Mouse (Mus musculus) kidney, postnatal 0 days (tissue): ENCODE measurements around the gene Bpgm. TPM values are rescaled to one million over a fixed set of nuclear protein-coding genes. Genes with fewer than 3 reads are reported as not detected.

Experiments
- ATAC-seq: fragments of 200-750 bp; cut with Nextera tagmentation; replicated peaks from 2 replicates; pipeline ENCODE4 v1.8.0; 2017; ENCODE audit warnings: low read depth, moderate number of reproducible peaks, moderate TSS enrichment, moderate library complexity; ENCODE audit not compliant: low FRiP score
- DNase-seq: peaks from one replicate; pipeline ENCODE4 v3.0.0-alpha.2; 2016; ENCODE audit warnings: low spot score
- H3K27ac ChIP-seq: fragments of 300-500 bp; sonication (generic); 2 replicates; pipeline ENCODE4 v1.5.1; 2014; ENCODE audit warnings: mild to moderate bottlenecking
- H3K27me3 ChIP-seq: fragments of 300-500 bp; sonication (generic); 2 replicates; pipeline ENCODE4 v1.6.1; 2014; ENCODE audit warnings: low read length, mixed read lengths; ENCODE audit not compliant: insufficient read depth
- H3K36me3 ChIP-seq: fragments of 300-500 bp; sonication (generic); 2 replicates; pipeline ENCODE4 v1.6.1; 2014; ENCODE audit warnings: low read length, mixed read lengths; ENCODE audit not compliant: insufficient read depth
- H3K4me1 ChIP-seq: fragments of 300-500 bp; sonication (generic); replicated peaks from 2 replicates; pipeline ENCODE4 v1.6.1; 2014; ENCODE audit warnings: antibody characterized with exemption, low read length, mixed read lengths; ENCODE audit not compliant: insufficient read depth
- H3K4me2 ChIP-seq: fragments of 300-500 bp; sonication (generic); 2 replicates; pipeline ENCODE4 v1.6.1; 2014; ENCODE audit warnings: mild to moderate bottlenecking, low read length, moderate library complexity, mixed read lengths
- H3K4me3 ChIP-seq: fragments of 300-500 bp; sonication (generic); replicated peaks from 2 replicates; pipeline ENCODE4 v1.5.1; 2014; ENCODE audit warnings: low read depth, low read length
- H3K9ac ChIP-seq: fragments of 300-500 bp; sonication (generic); 2 replicates; pipeline ENCODE4 v1.6.1; 2014; ENCODE audit warnings: low read depth, low read length
- H3K9me3 ChIP-seq: fragments of 300-500 bp; sonication (generic); replicated peaks from 2 replicates; pipeline ENCODE4 v1.6.1; 2016; ENCODE audit warnings: low read length, inconsistent platforms, mixed read lengths
- CTCF ChIP-seq: IDR thresholded peaks from 2 replicates; pipeline ENCODE4 v1.5.1; 2016; ENCODE audit warnings: antibody characterized with exemption, low read depth, mild to moderate bottlenecking, moderate library complexity
- WGBS: fragments of 180-500 bp; shearing (Covaris S2); extraction: QIAGEN DNeasy Blood & Tissue Kit; methylation state at CpG from one replicate; pipeline ENCODE4 v1.1.7; 2014; 5-methylcytosine and 5-hydroxymethylcytosine counted together
- polyA plus RNA-seq: library from polyadenylated mRNA; unstranded; fragments of >200 nt; fragmentation: Nextera tagmentation; extraction: Ambion mirVana; gene quantifications from 2 replicates; pipeline ENCODE4 v1.2.1, GENCODE M21; 2015

The Bpgm gene
- polyA plus RNA-seq, 1 experiment from 2014 or later = 38.7 TPM

- Histone ChIP-seq H3K9me3 (no peaks in the 10 kb centered on the region), H3K27ac (no peak overlapping the region), H3K4me2 (no peak overlapping the region), H3K27me3 (no peaks in the 10 kb centered on the region), H3K4me3 (no peak overlapping the region), H3K9ac (no peak overlapping the region), H3K4me1 (no peaks in the 10 kb centered on the region), H3K36me3 (no peaks in the 10 kb centered on the region)
- peak; percentile 58 for DNase-seq
- no peak for TF ChIP-seq CTCF
- WGBS = 77% methylated on average over 2 of the region's 2 CpGs
- ATAC-seq = no peak
Observed at GRCm38 (mm10) chr6:34520491-34520890, 44.5 kb downstream of the Bpgm start.

DNA sequence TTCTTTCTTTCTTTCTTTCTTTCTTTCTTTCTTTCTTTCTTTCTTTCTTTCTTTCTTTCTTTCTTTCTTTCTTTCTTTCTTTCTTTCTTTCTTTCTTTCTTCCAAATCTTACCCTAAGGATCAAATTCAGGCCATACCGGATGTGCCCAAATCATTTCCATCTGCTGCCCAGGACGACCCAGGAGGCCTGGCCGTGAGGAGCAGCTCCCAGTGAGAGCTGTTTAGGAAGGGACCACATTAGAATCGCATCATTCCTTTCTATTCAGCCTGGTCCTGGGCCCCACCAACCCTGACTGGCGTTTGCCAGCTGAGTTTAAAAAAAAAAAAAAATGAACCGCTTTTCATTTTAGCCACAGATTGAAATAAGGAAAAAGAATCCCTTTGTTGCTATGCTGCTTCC lies 44.9 kb downstream of the Bpgm start:
- no peaks in the 10 kb centered on the region for H3K36me3 ChIP-seq
- no peaks in the 10 kb centered on the region for H3K9me3 ChIP-seq
- no peak overlapping the region for H3K27ac ChIP-seq
- ATAC-seq (no peak), DNase-seq (no peak)
- H3K27me3 ChIP-seq = no peaks in the 10 kb centered on the region
- TF ChIP-seq CTCF = no peak
- H3K9ac ChIP-seq = no peak overlapping the region
- no peaks in the 10 kb centered on the region for H3K4me1 ChIP-seq
- no peak overlapping the region for H3K4me3 ChIP-seq
- no peak overlapping the region for H3K4me2 ChIP-seq
- 56% methylated on average over 6 of the region's 6 CpGs for WGBS

DNA sequence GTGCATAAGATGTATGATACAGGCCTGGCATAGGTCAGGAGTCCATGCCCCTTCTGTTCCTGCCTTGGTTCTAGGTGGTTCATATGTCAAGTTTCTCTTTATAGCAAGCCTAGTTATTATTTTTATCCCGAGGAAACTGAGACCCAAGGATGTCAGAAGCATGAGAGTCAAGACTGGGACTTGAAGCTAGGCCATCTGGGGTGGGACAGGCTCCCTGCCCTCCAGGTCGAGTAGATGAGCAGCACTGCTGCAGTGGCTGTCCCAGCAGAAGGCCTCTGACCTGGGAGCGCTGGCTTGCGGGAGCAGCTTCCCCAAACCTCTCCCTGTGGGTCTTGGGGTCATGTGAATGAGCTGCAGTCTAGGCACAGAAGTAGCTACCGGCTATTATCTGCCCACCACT lies 47.5 kb downstream of the Bpgm start:
- Histone ChIP-seq H3K4me2 (no peak overlapping the region), H3K9me3 (no peaks in the 10 kb centered on the region), H3K9ac (no peak overlapping the region), H3K4me3 (no peak overlapping the region), H3K4me1 (no peaks in the 10 kb centered on the region), H3K36me3 (no peaks in the 10 kb centered on the region), H3K27ac (no peak overlapping the region), H3K27me3 (no peaks in the 10 kb centered on the region)
- DNase-seq = no peak
- ATAC-seq = no peak
- 76% methylated on average over 5 of the region's 5 CpGs for WGBS
- TF ChIP-seq CTCF = no peak

DNA sequence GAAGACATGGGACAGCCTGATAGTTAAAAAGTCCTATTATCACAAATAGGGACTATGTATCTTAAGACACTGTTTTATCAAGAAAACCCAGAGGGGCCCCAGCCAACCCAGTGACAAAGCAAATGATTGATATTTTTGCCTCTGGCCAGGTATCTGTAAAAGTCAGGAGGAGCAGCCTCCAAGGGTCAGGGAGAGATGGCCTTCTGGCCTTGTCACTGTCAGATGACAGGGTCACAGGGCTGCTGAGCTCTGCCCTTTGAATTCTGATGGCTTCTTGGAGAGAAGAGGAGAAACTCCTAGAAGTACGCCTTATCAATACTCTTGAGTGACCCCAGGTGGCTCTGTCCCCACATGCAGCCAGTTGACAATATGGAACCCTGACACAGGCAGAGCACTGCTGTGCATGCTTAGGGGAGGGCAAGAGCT lies 49.5 kb downstream of the Bpgm start:
- ATAC-seq (no peak), DNase-seq (no peak)
- H3K9me3 ChIP-seq = no peaks in the 10 kb centered on the region
- no peak overlapping the region for H3K4me2 ChIP-seq
- H3K9ac ChIP-seq = no peak overlapping the region
- H3K27me3 ChIP-seq = no peaks in the 10 kb centered on the region
- 95% methylated on average over 1 of the region's 1 CpGs for WGBS
- H3K36me3 ChIP-seq = no peaks in the 10 kb centered on the region
- no peaks in the 10 kb centered on the region; the same call in 1 of the 2 replicates for H3K4me1 ChIP-seq
- no peak overlapping the region for H3K4me3 ChIP-seq
- no peak for TF ChIP-seq CTCF
- no peak overlapping the region for H3K27ac ChIP-seq

GRCm38 (mm10) chr6:34525927-34526326 lies 49.9 kb downstream of the Bpgm start:
- no peak for DNase-seq

GRCm38 (mm10) chr6:34526389-34526788 lies 50.4 kb downstream of the Bpgm start:
- Histone ChIP-seq H3K4me1 (no peaks in the 10 kb centered on the region; the same call in 1 of the 2 replicates), H3K27ac (no peak overlapping the region), H3K27me3 (no peaks in the 10 kb centered on the region), H3K36me3 (no peaks in the 10 kb centered on the region), H3K4me2 (no peak overlapping the region), H3K9ac (no peak overlapping the region), H3K9me3 (no peaks in the 10 kb centered on the region), H3K4me3 (no peak overlapping the region)
- 75% methylated on average over 3 of the region's 3 CpGs for WGBS
- DNase-seq (no peak), ATAC-seq (no peak)
- TF ChIP-seq CTCF = no peak

More at GRCm38 (mm10) chr6:34525927-34526326, 49.9 kb downstream of the Bpgm start:
- TF ChIP-seq CTCF = no peak
- H3K9ac ChIP-seq = no peak overlapping the region
- no peak overlapping the region for H3K4me2 ChIP-seq
- no peaks in the 10 kb centered on the region for H3K27me3 ChIP-seq
- 63% methylated on average over 6 of the region's 6 CpGs for WGBS
- H3K27ac ChIP-seq = no peak overlapping the region
- no peak overlapping the region for H3K4me3 ChIP-seq
- H3K36me3 ChIP-seq = no peaks in the 10 kb centered on the region
- no peak for ATAC-seq
- H3K9me3 ChIP-seq = no peaks in the 10 kb centered on the region
- no peaks in the 10 kb centered on the region; the same call in 1 of the 2 replicates for H3K4me1 ChIP-seq

GRCm38 (mm10) chr6:34528131-34528530 lies 52.1 kb downstream of the Bpgm start:
- no peak for TF ChIP-seq CTCF
- H3K27me3 ChIP-seq = no peaks in the 10 kb centered on the region
- no peaks in the 10 kb centered on the region for H3K9me3 ChIP-seq
- no peak overlapping the region for H3K4me2 ChIP-seq
- H3K4me1 ChIP-seq = no peaks in the 10 kb centered on the region; the same call in 1 of the 2 replicates
- no peak for DNase-seq
- no peak for ATAC-seq
- H3K36me3 ChIP-seq = no peaks in the 10 kb centered on the region
- H3K4me3 ChIP-seq = no peak overlapping the region
- no peak overlapping the region for H3K27ac ChIP-seq
- H3K9ac ChIP-seq = no peak overlapping the region
- WGBS = 81% methylated on average over 2 of the region's 2 CpGs
